Mouse (Mus musculus) megakaryocyte, adult 5-6 weeks (primary cell): ENCODE measurements at regions not wholly inside any gene's neighbourhood (a gene's known extent, or its start where the extent isn't known, plus 50 kb on each side); places are given as distances from the start of the nearest gene placed in this dataset.

Source experiments
- ATAC-seq: 2 replicates; pipeline ENCODE4 v1.8.0; 2016; ENCODE audit warnings: mild to moderate bottlenecking, inconsistent platforms; ENCODE audit not compliant: poor library complexity, severe bottlenecking

DNA sequence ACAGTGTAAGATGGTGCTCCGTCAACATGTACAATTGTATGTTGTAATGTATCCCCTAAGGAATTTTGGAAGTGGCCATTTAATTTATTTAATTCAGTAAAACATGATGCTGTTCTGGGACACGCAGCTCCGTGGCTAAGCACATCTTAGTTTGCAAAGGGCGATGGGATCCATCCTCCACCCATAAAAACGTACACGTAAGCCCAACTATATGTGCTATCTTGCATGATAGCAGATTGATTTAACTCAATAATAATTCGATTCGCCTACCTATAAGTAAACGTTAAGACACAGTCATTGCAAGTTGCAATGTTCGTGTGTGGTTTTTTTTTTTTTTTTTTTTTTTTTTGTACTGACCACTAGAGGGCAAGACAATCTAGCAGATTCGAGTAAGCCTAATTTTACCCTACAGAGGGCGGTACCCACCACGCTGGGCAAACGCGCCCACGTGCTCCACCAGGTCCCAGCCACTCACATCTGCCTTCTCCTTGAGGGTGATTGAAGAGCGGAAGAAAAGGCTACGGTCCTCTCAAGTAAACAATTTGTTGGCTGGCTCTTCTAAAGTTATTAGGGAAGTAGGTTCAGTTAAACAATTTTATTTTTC, 240.8 kb upstream of the Lrig3 start:
- peak; percentile 98 for ATAC-seq

DNA sequence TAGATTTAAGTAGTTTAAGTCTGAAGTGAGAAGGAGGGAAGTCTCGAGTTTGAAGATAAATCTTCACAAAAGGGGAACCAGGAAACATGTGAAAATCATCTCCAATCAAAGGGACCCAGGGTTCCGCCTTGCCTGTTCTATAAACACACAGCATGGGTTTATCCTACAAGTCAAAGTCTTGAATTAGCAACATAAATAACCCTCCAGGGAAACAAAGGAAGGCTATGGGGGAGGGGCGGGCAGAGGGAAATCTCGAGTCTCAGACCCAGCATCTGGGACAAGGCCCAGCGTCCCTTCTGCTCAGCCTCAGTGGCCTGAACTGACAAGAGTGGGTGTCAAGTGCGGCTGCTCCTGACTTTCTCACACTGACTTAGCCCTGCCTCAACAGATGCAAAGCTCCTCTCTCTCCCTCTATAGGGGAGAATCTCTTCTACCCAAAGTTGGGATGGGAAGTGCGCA, 240.3 kb upstream of the Lrig3 start:
- ATAC-seq = peak; percentile 78

DNA sequence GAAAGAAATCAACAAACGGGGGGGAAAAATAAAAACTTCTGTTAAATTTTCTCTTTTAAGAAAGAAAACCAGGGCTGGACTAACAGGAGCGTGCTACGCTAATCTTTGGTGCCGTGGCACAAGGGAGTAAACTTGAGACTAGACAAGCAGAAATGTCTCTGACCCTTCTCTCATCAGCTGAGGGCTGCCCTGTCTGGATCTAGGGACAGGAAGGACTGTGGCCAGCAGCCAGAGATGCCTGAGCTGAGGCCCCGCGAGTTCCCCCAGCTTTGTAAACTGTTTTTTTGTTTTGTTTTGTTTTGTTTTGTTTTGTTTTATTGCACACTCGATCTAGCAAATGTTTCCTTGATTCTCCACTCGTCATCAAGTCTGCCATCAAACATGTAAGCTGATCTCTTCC, 239.4 kb upstream of the Lrig3 start:
- ATAC-seq = no peak

DNA sequence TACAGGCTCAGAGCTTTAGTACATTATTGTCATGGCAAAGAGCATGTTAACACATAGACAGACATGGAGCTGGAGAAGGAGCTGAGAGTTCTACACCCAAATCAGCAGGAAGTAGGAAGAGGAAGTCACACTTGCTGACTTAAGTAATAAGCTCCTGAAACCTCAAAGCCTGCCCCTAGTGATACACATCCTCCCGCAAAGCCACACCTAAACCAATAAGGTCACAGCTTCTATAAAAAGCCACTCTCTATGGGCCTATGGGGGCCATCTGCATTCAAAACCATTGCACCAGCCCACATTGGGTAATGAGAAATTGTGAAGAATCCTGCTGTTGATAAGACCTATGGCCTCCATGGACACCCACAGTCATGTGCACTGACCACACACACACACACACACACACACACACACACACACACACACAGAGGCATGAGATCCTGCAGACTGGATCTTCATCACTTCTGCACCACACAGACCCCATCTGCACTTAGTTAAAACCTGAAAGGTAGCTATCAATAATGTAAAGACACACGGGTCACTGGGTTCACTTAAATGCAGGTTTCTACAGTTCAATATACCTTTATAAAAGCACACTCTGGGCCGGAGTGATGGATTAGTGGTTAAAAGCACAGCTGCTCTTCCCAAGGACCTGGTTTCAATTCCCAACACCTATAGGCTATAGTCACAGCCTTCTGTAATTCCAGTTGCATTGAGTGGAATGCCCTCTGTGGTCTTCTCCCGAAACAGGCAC, 230.0 kb upstream of the Lrig3 start:
- ATAC-seq = peak; percentile 99

- ATAC-seq = no peak
Measured at GRCm38 (mm10) chr10:125743181-125743580, 222.8 kb upstream of the Lrig3 start.

DNA sequence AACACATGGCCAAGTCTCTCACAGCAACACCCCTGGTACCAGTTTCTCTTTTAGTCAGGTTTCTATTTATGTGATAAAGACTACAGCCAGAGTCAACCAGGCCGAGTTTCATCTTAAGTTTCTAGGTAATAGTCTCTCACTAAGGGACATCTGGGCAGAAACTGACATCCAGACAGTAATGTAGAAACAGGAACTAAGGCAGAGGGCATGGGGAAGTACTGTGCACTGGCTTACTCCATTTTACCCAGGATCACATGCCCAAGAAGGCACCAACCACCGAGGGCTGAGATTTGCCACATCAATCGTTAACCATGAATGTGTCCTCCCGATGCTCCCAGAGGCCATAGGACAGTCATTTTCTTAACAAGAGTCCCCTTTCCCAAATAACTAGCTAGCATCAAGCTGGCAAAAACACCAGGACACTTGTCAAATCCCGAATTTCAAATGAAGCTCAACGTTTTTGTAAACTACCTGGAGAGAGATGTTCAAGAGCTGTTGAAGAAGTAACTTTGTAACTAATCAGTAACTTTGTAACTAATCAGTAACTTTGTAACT, 216.9 kb upstream of the Lrig3 start:
- peak; percentile 84 for ATAC-seq

DNA sequence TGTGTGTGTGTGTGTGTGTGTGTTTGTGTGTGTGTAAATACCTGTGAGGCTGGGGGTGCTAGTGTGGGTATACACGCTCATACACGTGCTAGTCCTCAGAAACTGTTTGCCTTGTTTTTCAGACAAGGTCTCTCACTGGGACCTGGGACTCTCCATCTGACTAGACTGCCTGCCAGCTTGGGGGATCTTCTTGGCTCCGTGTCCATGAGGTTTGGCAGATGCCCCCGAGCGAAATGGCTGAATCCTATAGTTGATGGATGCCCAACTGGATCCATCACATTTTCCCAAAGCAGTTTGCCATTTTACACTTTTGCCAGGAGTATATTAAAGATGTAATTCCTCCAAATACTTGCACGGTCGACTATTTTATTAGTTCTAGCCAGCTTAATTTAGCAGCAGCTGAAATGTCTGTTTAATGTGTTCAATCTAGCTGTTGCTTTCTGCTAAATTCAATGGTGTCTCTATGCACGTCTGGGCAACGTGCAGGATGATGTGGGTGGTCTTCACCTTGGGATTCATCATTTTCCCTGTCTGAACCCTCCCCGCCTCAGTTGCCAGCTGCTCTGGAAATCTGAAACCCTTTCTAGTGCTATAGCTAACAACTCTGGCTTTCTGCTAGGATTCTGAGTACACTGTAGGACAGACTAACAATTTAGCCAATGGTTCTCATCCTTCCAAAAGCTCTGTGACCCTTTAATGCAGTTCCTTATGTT, 213.3 kb upstream of the Lrig3 start:
- ATAC-seq = no peak

DNA sequence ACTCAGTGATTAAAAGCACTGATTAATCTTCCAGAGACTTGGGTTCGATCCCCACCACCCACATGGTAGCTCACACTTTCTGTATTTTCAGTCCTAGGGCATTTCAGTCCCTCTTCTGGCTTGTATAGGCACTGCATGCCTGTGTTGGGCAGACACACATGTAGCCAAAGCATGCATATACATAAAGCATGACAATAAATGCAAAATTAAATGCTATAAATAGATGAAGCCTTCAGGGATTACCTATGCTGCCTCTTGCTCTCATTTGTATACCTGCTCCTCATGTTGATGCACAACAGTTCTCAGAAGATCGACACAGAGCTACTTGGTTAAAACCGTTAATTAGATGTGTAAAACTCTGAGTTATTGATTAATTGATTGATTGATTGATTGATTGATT, 206.8 kb upstream of the Lrig3 start:
- no peak for ATAC-seq

- no peak for ATAC-seq
Measured at GRCm38 (mm10) chr10:125762367-125763068, 203.4 kb upstream of the Lrig3 start.

DNA sequence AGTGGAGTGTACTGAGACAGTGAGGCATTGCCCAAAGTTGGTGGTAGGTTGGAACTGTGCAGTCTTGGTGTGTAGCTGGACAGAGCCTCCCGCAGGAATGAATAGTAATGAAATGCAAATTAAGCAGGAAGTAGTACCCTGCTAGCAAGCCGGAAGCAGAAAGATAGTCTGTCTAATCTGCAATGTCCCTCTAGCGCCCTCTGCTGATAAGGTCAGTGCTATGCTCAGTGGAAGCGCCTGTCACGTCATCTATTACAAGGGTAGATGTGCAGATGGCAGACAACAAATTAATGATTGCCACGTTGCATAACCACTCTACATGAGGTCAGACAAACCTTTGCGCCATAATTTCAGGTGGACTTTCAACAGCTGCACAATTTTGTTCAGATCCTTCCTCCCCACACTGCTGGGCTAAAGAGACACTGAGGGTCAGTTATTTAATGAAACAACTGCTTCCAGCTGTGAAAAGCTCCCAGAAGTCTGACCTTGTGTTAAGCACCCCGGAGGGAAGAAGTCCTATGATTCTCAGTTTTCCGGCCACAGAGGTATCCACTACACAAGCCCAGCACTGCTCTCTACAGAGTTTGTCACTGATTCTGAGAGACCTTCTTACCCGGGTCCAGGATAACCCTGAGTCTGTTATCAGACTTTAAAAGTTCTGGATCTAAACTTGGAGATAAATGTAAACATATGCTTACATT, 201.4 kb upstream of the Lrig3 start:
- ATAC-seq = peak; percentile 96

DNA sequence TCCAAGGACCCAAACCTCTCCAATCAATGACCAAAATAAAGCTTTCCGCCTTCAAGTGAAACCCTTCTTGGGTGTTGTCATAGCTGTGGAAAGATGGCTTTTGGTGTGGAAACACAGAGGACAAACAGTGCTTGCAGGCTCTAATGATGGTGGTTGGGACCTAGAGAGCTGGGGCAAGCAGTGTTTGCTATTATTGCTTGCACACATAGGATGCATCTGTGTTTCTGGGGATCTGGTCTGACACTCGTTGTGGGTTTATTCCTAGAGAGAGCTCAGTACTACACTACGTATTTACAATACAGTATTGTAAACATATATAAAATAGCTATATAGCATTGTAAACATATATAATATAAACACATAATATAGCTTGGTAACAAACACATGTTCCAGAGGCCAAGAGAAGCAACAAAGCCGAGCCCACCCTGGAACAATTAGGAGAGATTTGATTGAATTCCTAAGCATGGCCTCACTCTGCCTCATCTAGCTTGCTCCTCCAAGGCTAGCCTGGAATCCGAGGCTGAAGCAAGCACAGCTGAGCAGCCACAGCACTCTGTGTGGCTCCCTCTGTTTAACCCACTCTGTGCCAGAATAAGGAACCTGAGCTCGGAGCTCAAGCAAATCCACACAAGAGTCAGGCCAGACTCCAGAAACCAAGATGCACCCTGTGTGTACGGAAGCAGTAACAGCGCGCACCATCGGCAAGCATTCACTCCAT, 200.7 kb upstream of the Lrig3 start:
- ATAC-seq = no peak

- no peak for ATAC-seq
Measured at GRCm38 (mm10) chr10:125768281-125768680, 197.7 kb upstream of the Lrig3 start.

- no peak for ATAC-seq
Measured at GRCm38 (mm10) chr10:125773541-125773940, 192.4 kb upstream of the Lrig3 start.

DNA sequence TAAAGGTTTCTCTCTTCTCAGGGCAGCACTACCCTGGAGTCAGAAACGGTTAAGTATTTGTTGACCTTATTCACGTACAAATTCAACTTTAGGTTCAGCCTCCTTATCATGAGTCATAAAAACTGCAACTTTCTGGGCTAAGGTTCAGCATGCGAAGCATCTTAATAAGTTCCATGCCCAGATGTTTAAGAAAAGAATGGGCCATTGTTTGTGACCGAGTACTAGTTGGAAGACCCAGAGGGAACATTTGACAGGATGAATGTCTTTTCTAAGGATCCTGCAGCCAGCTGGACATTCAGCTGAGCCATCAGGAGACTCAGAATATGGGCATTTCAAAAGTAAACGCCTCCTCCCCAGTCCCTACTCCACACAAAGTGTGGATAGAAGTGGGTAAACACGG, 183.5 kb upstream of the Lrig3 start:
- no peak for ATAC-seq

DNA sequence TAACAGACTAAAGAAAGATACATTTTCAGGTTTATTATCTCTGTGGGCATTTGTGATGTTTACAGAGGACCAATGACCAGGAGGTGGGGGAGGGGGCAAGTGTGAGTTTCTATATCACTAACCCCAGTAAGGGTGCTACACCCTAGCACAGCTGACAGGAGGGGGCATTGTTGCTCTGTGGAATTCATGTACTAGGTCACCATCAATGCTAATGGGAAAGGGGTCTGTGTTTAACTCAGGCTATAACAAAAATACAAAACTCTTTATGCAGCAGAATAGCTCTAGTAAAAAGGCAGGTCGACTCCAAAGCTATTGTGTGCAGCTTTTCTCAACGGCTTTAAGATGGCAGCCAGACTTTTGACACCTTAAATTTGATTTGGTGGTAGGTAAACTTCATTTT, 181.1 kb upstream of the Lrig3 start:
- ATAC-seq = no peak

DNA sequence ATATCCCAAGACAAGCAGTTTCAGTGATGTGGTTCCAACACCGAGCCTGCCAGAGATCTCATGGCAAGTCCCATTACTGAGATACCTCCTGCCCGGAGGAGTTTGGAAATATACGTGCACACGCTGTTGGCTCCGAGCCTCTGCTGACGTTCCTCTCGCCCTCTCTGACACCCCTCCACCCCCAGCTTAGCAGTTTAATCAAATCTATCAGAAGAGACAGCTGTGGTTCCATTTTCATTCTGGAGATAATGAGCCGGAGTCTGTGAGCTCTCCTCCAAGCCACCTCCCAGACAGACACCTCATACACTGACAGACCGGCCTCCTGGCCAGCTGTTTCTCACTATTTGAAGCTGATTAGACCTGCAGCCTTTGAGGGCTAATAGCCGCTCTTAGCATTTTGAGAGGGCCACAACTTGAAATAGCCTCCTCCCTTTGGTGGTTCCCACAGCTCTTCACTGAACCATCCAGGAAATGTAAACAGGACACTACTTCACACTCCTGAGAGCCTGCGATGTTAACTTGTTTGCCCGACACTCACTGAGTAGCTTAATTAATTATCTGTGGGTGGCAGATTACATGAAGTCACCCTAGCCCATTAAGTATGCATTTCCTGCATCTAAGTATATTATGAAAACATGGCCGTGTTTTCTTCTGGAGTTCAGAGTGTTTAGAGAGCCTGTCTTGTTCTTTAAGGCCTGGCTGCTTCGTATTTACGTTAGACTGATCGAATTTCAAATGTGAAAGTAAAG, 180.3 kb upstream of the Lrig3 start:
- peak; percentile 12; the same call in 1 of the 2 replicates for ATAC-seq

DNA sequence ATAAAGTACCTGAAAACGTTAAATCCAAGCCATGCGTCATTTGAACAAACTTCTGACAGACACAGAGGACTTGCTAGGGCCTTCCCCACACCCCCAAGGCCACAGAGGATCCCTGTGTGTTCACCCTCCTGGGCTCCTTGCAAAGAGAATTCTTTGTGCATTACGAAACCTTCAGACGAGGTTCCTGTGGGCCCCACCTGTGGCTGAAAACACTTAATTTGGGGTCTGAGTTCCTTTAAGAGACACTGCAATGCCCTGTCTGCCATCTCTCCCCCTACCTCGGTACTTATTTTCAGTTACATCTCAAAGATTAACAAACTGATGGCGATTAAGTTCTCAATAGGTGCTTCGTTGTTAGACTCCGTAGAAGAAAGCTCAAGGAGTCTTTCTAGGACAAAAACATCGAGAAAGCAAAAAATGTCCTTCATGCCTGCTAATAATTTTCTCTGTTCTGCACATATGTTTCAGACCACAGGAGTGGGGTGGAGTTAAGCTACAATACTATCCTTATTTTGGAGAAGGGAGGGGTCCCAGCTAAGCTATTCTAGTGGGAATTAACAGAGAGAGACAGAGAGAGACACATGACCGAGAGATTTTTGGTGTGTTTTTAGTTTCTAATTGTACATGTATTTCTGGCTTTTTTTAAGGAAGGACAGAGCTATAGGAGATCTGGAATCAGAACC, 179.6 kb upstream of the Lrig3 start:
- ATAC-seq = no peak

DNA sequence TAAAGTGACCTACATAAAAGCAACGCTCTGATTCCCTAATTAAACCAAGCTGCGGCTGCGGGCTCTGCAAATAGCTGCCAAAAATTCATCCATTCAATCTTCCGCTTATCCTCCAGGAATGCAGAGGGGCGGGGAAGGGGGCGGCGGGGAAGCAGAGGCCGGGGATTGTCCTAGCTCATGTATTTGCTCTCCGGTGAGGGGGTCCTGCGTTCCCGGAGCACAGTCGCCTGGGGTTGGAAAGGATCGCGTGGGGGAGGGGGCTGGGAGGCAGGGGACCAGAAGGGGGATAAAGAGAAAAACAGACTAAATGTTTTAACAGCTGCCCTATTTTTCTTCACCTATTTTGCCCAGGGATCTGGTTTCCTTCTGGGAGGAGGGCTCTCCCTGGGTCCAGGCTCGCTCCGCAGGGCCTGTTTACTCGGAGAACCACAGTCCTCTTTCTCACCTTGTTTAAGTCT, 179.1 kb upstream of the Lrig3 start:
- no peak for ATAC-seq
